Mouse (Mus musculus) kidney, adult 18-20 months (tissue): ENCODE measurements around the gene Erf.

Source experiments
- DNase-seq: peaks from one replicate; pipeline ENCODE4 v3.0.0; 2021

The Erf gene

GRCm38 (mm10) chr7:25205355-25206093 lies 45.0 kb downstream of the Erf start:
- no peak for DNase-seq

GRCm38 (mm10) chr7:25203624-25204023 lies 46.9 kb downstream of the Erf start:
- no peak for DNase-seq

GRCm38 (mm10) chr7:25197384-25198018 lies 53.1 kb downstream of the Erf start:
- DNase-seq = peak; percentile 25

- no peak for DNase-seq
These were observed 54.5 kb downstream of the Erf start for GRCm38 (mm10) chr7:25196107-25196506.

- no peak for DNase-seq
These were observed 55.4 kb downstream of the Erf start for GRCm38 (mm10) chr7:25195148-25195547.
